Mouse (Mus musculus) C2C12 (cell line): Measurements from ENCODE around the gene A730061H03Rik. TPM values are rescaled to one million over a fixed set of nuclear protein-coding genes. Genes with fewer than 3 reads are reported as not detected.

Experiments used
- H3K27me3 ChIP-seq: one replicate; pipeline ENCODE4 v1.6.1; 2011; ENCODE audit not compliant: control insufficient read depth, insufficient read depth, insufficient read length
- H3K36me3 ChIP-seq: one replicate; pipeline ENCODE4 v1.6.1; 2011; ENCODE audit not compliant: control insufficient read depth, insufficient read depth
- H3K4me3 ChIP-seq: one replicate; pipeline ENCODE4 v1.5.1; 2011; ENCODE audit warnings: mild to moderate bottlenecking, control low read depth; ENCODE audit not compliant: poor library complexity, insufficient read depth, severe bottlenecking
- H3K79me2 ChIP-seq: one replicate; pipeline ENCODE4 v1.6.1; 2011; ENCODE audit not compliant: control insufficient read depth, insufficient read depth
- H3K79me3 ChIP-seq: one replicate; pipeline ENCODE4 v1.6.1; 2011; ENCODE audit warnings: low read depth, control low read depth
- H3ac ChIP-seq: one replicate; pipeline ENCODE3; 2011; ENCODE audit warnings: low read depth; ENCODE audit not compliant: control insufficient read depth, insufficient read length
- CEBPB ChIP-seq: IDR thresholded peaks from one replicate; pipeline ENCODE4 v1.6.1; 2011; ENCODE audit warnings: low read depth, mild to moderate bottlenecking, control low read depth, moderate library complexity
- CTCF ChIP-seq: IDR thresholded peaks from one replicate; pipeline ENCODE4 v1.5.1; 2011; ENCODE audit not compliant: control insufficient read depth, insufficient read depth, insufficient read length
- FOSL1 ChIP-seq: IDR thresholded peaks from one replicate; pipeline ENCODE4 v1.8.0; 2011; ENCODE audit warnings: mild to moderate bottlenecking, low read length; ENCODE audit not compliant: poor library complexity, insufficient read depth, severe bottlenecking
- MAX ChIP-seq: IDR thresholded peaks from one replicate; pipeline ENCODE4 v1.6.1; 2011; ENCODE audit warnings: mild to moderate bottlenecking, control low read depth
- MYOD1 ChIP-seq: IDR thresholded peaks from one replicate; pipeline ENCODE4 v1.6.1; 2011; ENCODE audit warnings: low read depth; ENCODE audit not compliant: control insufficient read depth, insufficient read length
- MYOG ChIP-seq: IDR thresholded peaks from one replicate; pipeline ENCODE4 v1.6.1; 2011; ENCODE audit not compliant: control insufficient read depth, insufficient read length; ENCODE audit errors: extremely low read depth
- USF1 ChIP-seq: IDR thresholded peaks from one replicate; pipeline ENCODE4 v1.6.1; 2011; ENCODE audit warnings: low read depth, mild to moderate bottlenecking, control low read depth, moderate library complexity
- polyA plus RNA-seq: library from polyadenylated mRNA; unstranded; fragments of >200 nt; fragmentation: generic; extraction: Trizol; gene quantifications from one replicate; pipeline ENCODE4 v1.2.1, GENCODE M21; 2012; ENCODE audit warnings: missing spikeins

A730061H03Rik gene
- polyA plus RNA-seq, 1 experiment, result 0.16 TPM

- H3K4me3 ChIP-seq, result peak overlapping the region; percentile 61
- no peaks in the 10 kb centered on the region for H3K27me3 ChIP-seq
- peak overlapping the region; percentile 78 for H3ac ChIP-seq
- TF ChIP-seq MYOG (no peak), CEBPB (peak; percentile 12), MYOD1 (no peak), USF1 (no peak)
- no peaks in the 10 kb centered on the region for H3K79me3 ChIP-seq
- no peaks in the 10 kb centered on the region for H3K79me2 ChIP-seq
- H3K36me3 ChIP-seq, result peaks cover 3% of the 10 kb centered on the region
Observed at GRCm38 (mm10) chr14:55578668-55579269, 18.6 kb upstream of the A730061H03Rik start.

- Histone ChIP-seq H3K27me3 (no peaks in the 10 kb centered on the region), H3ac (peak within 1 kb of the TSS; percentile 78), H3K4me3 (peak within 1 kb of the TSS; percentile 61), H3K79me2 (no peaks in the 10 kb centered on the region), H3K79me3 (no peaks in the 10 kb centered on the region), H3K36me3 (peaks cover 3% of the 10 kb centered on the region)
- TF ChIP-seq MAX (no peak), CTCF (no peak), CEBPB (no peak), MYOD1 (no peak), USF1 (no peak), FOSL1 (no peak), MYOG (no peak)
Observed at GRCm38 (mm10) chr14:55577871-55578667, 17.9 kb upstream of the A730061H03Rik start, which contains the start of gene Psme1. Gene Psme1, plus strand, starts transcription at chr14:55578123.

- no peaks in the 10 kb centered on the region for H3K27me3 ChIP-seq
- no peak overlapping the region for H3ac ChIP-seq
- peaks cover 2% of the 10 kb centered on the region for H3K36me3 ChIP-seq
- TF ChIP-seq MYOG, result no peak
- TF ChIP-seq MYOD1, result no peak
- TF ChIP-seq USF1, result no peak
- no peak for TF ChIP-seq FOSL1
- no peak for TF ChIP-seq CEBPB
- TF ChIP-seq MAX, result no peak
- TF ChIP-seq CTCF, result no peak
- H3K79me3 ChIP-seq, result no peaks in the 10 kb centered on the region
- H3K4me3 ChIP-seq, result no peak overlapping the region
- no peaks in the 10 kb centered on the region for H3K79me2 ChIP-seq
Observed at GRCm38 (mm10) chr14:55576376-55576775, 16.2 kb upstream of the A730061H03Rik start.

GRCm38 (mm10) chr14:55575711-55576110, 15.5 kb upstream of the A730061H03Rik start:
- Histone ChIP-seq H3K4me3 (no peak overlapping the region), H3ac (no peak overlapping the region), H3K27me3 (no peaks in the 10 kb centered on the region), H3K79me3 (no peaks in the 10 kb centered on the region), H3K36me3 (no peaks in the 10 kb centered on the region), H3K79me2 (no peaks in the 10 kb centered on the region)
- TF ChIP-seq FOSL1, result no peak
- TF ChIP-seq MAX, result no peak
- no peak for TF ChIP-seq MYOD1
- no peak for TF ChIP-seq MYOG
- TF ChIP-seq CEBPB, result no peak
- TF ChIP-seq CTCF, result no peak
- no peak for TF ChIP-seq USF1

GRCm38 (mm10) chr14:55575302-55575701, 15.1 kb upstream of the A730061H03Rik start, which contains the start of gene Fitm1:
Gene Fitm1, plus strand, starts transcription at chr14:55575617.
- no peak within 1 kb of the TSS for H3ac ChIP-seq
- H3K27me3 ChIP-seq, result no peaks in the 10 kb centered on the region
- no peak within 1 kb of the TSS for H3K4me3 ChIP-seq
- H3K36me3 ChIP-seq, result no peaks in the 10 kb centered on the region
- TF ChIP-seq FOSL1, result no peak
- TF ChIP-seq MAX, result no peak
- no peak for TF ChIP-seq MYOG
- TF ChIP-seq MYOD1, result no peak
- TF ChIP-seq CTCF, result no peak
- no peak for TF ChIP-seq CEBPB
- TF ChIP-seq USF1, result no peak
- H3K79me2 ChIP-seq, result no peaks in the 10 kb centered on the region
- no peaks in the 10 kb centered on the region for H3K79me3 ChIP-seq
